Mouse (Mus musculus) lung, embryonic 14.5 days (tissue): ENCODE results near the gene Tmcc3. TPM values are rescaled to one million over a fixed set of nuclear protein-coding genes. Genes with fewer than 3 reads are reported as not detected.
A peak's percentile ranks its signal among the peaks of the same experiment; 100 is the strongest.

Source experiments
- ATAC-seq: fragments of 200-750 bp; cut with Nextera tagmentation; 2 replicates; pipeline ENCODE4 v1.8.0; 2017; ENCODE audit warnings: mild to moderate bottlenecking, moderate TSS enrichment, moderate library complexity; ENCODE audit not compliant: insufficient read depth
- DNase-seq: peaks from one replicate; pipeline ENCODE4 v3.0.0-alpha.2; 2015
- H3K27ac ChIP-seq: fragments of 300-500 bp; sonication (generic); 2 replicates; pipeline ENCODE4 v1.5.1; 2014; ENCODE audit warnings: low read depth, mild to moderate bottlenecking, moderate library complexity
- H3K27me3 ChIP-seq: fragments of 300-500 bp; sonication (generic); 2 replicates; pipeline ENCODE4 v1.6.1; 2014; ENCODE audit warnings: low read length, control low read depth; ENCODE audit not compliant: insufficient read depth
- H3K36me3 ChIP-seq: fragments of 300-500 bp; sonication (generic); 2 replicates; pipeline ENCODE4 v1.6.1; 2014; ENCODE audit warnings: control low read depth; ENCODE audit not compliant: insufficient read depth
- H3K4me1 ChIP-seq: fragments of 300-500 bp; sonication (generic); 2 replicates; pipeline ENCODE4 v1.6.1; 2014; ENCODE audit warnings: antibody characterized with exemption, control low read depth; ENCODE audit not compliant: insufficient read depth
- H3K4me2 ChIP-seq: fragments of 300-500 bp; sonication (generic); 2 replicates; pipeline ENCODE4 v1.6.1; 2014; ENCODE audit warnings: mild to moderate bottlenecking
- H3K4me3 ChIP-seq: fragments of 300-500 bp; sonication (generic); 2 replicates; pipeline ENCODE4 v1.5.1; 2014; ENCODE audit warnings: low read depth, low read length
- H3K9ac ChIP-seq: fragments of 300-500 bp; sonication (generic); 2 replicates; pipeline ENCODE4 v1.6.1; 2014
- H3K9me3 ChIP-seq: fragments of 300-500 bp; sonication (generic); 2 replicates; pipeline ENCODE4 v1.6.1; 2016; ENCODE audit warnings: low read depth, low read length, control low read depth
- CTCF ChIP-seq: IDR thresholded peaks from 2 replicates; pipeline ENCODE4 v1.5.1; 2016; ENCODE audit warnings: antibody characterized with exemption, low read depth
- WGBS: fragments of 180-500 bp; shearing (Covaris S2); extraction: QIAGEN DNeasy Blood & Tissue Kit; methylation state at CpG from one replicate; pipeline ENCODE4 v1.1.7; 2014; 5-methylcytosine and 5-hydroxymethylcytosine counted together
- polyA plus RNA-seq: library from polyadenylated mRNA; unstranded; fragments of >200 nt; fragmentation: Nextera tagmentation; extraction: Ambion mirVana; gene quantifications from 2 replicates; pipeline ENCODE4 v1.2.1, GENCODE M21; 2014

The Tmcc3 gene
- polyA plus RNA-seq, 1 experiment from 2014 or later: 5.3 TPM

DNA sequence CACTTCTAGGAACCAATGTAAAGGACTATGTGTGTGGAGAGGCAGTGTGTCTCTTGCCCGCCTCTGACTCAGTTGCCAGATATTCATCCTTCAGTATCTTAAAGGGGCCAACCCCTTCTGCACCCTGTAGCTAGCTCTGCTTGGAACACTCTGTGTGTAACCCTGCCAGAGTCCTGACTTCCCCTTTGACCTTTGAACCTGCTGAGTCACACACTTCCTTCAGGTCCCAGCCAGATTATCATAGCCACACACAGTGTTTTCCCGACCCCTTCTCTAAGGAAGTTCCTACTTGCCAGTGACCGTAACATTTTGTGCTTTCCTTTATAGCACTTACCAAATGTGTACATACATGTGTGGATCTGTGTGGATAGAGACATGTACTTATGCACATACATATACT is 93.7 kb downstream of the Tmcc3 start:
- no peak for ATAC-seq
- peaks cover 6% of the 10 kb centered on the region; the same call in 1 of the 2 replicates for H3K4me1 ChIP-seq
- H3K9ac ChIP-seq: no peak overlapping the region
- no peaks in the 10 kb centered on the region for H3K9me3 ChIP-seq
- H3K27me3 ChIP-seq: no peaks in the 10 kb centered on the region
- TF ChIP-seq CTCF: no peak
- H3K36me3 ChIP-seq: no peaks in the 10 kb centered on the region
- no peak overlapping the region for H3K27ac ChIP-seq
- WGBS: 54% methylated on average over 3 of the region's 3 CpGs
- DNase-seq: no peak
- no peak overlapping the region for H3K4me2 ChIP-seq
- no peak overlapping the region for H3K4me3 ChIP-seq

GRCm38 (mm10) chr10:94406821-94407220 is 95.1 kb downstream of the Tmcc3 start:
- peaks cover 6% of the 10 kb centered on the region; the same call in 1 of the 2 replicates for H3K4me1 ChIP-seq
- no peak overlapping the region for H3K27ac ChIP-seq
- no peak overlapping the region for H3K9ac ChIP-seq
- DNase-seq (no peak), ATAC-seq (no peak)
- no peaks in the 10 kb centered on the region for H3K27me3 ChIP-seq
- H3K4me3 ChIP-seq: no peak overlapping the region
- H3K36me3 ChIP-seq: no peaks in the 10 kb centered on the region
- no peak for TF ChIP-seq CTCF
- WGBS: 82% methylated on average over 7 of the region's 7 CpGs
- H3K9me3 ChIP-seq: no peaks in the 10 kb centered on the region
- no peak overlapping the region for H3K4me2 ChIP-seq

- Histone ChIP-seq H3K4me2 (peak overlapping the region; percentile 62), H3K27me3 (no peaks in the 10 kb centered on the region), H3K9ac (peak overlapping the region; percentile 17; the same call in 1 of the 2 replicates), H3K36me3 (no peaks in the 10 kb centered on the region), H3K4me1 (peaks cover 6% of the 10 kb centered on the region; the same call in 1 of the 2 replicates), H3K9me3 (no peaks in the 10 kb centered on the region), H3K4me3 (peak overlapping the region; percentile 30), H3K27ac (no peak overlapping the region)
- peak; percentile 99 for TF ChIP-seq CTCF
- 17% methylated on average over 22 of the region's 22 CpGs for WGBS
- DNase-seq (peak; percentile 95), ATAC-seq (peak; percentile 77)
Measured at GRCm38 (mm10) chr10:94408356-94409146, 96.8 kb downstream of the Tmcc3 start.

DNA sequence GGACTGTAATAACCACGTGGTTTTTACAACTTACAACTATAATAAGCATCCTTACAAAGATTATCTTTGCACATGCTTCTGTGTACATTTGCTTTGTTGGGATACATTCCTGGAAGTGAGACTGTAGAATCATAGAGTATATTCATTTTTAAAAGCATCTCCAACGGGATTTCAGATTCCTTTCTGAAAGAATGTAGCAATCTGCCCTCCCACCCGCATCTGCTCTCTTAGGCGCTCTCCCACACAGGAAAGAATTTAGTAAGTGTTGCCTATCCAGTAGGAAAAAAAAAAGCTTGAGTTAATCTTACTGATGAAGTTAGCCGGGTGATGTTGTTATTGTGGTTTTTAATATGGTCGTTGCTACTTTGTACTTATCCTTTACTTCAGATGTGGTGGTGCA is 97.9 kb downstream of the Tmcc3 start:
- no peak for ATAC-seq
- 41% methylated on average over 6 of the region's 6 CpGs for WGBS
- H3K9me3 ChIP-seq: no peaks in the 10 kb centered on the region
- no peak overlapping the region for H3K4me3 ChIP-seq
- no peaks in the 10 kb centered on the region for H3K36me3 ChIP-seq
- H3K9ac ChIP-seq: no peak overlapping the region
- no peak for DNase-seq
- H3K27ac ChIP-seq: no peak overlapping the region
- no peaks in the 10 kb centered on the region for H3K27me3 ChIP-seq
- H3K4me1 ChIP-seq: peaks cover 11% of the 10 kb centered on the region
- TF ChIP-seq CTCF: no peak
- no peak overlapping the region for H3K4me2 ChIP-seq

GRCm38 (mm10) chr10:94411594-94411993 is 99.8 kb downstream of the Tmcc3 start:
- peaks cover 16% of the 10 kb centered on the region for H3K4me1 ChIP-seq
- H3K4me2 ChIP-seq: no peak overlapping the region
- no peaks in the 10 kb centered on the region for H3K27me3 ChIP-seq
- no peak overlapping the region for H3K4me3 ChIP-seq
- H3K36me3 ChIP-seq: no peaks in the 10 kb centered on the region
- no peak overlapping the region for H3K27ac ChIP-seq
- ATAC-seq (no peak), DNase-seq (no peak)
- H3K9me3 ChIP-seq: no peaks in the 10 kb centered on the region
- WGBS: 64% methylated on average over 9 of the region's 9 CpGs
- H3K9ac ChIP-seq: no peak overlapping the region
- no peak for TF ChIP-seq CTCF

DNA sequence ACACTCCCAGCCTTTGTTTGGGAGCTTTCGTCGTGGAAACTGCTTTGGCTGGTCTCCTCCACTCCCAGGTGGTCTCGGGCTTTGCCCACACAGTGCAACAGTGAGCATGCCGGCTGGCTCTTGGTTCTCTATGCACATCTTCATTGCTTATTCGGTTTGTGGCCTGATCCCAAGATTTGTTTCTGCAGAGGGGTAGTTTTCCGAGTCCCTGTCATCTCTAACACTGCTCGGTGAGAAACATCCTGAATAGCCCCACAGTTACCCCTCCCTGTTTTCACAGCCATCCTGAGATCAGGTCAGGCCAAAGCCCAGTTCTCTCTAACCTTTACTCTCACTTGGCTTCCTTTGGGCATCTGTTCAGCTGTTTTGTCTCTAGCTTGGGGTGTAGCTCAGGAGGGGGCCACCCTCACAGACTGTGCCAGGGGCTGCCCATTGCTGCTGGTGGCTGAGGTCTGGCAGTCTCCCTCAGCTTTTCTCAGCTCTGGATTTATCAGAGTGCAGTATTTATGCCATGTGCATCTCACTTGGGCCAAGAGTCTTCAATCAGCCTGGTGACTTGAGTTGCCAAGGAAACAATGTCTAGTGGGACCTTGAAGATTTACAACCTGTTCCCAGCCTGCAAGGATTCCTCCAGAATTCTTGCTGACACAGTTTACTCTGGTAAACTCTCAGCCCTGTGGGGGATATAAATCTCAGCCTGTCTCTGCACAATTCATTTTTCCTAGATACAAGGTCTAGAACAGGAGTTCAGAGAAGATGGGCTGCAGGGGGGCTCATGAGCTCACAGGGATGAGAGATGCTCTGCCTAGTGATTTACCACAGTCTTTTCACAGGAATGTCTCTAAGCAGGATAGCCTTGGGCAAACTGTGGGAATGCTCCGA is 102.3 kb downstream of the Tmcc3 start:
- H3K9me3 ChIP-seq: no peaks in the 10 kb centered on the region
- peak; percentile 32; the same call in 1 of the 2 replicates for ATAC-seq
- H3K27ac ChIP-seq: 0 out of 2 replicates have a peak overlapping the region, but pooled peaks have one; percentile 42
- TF ChIP-seq CTCF: no peak
- H3K27me3 ChIP-seq: no peaks in the 10 kb centered on the region
- no peak overlapping the region for H3K4me3 ChIP-seq
- peaks cover 17% of the 10 kb centered on the region for H3K4me1 ChIP-seq
- H3K36me3 ChIP-seq: no peaks in the 10 kb centered on the region
- DNase-seq: peak; percentile 34
- WGBS: 23% methylated on average over 8 of the region's 8 CpGs
- no peak overlapping the region; the same call in 1 of the 2 replicates for H3K9ac ChIP-seq
- no peak overlapping the region for H3K4me2 ChIP-seq
